Mouse (Mus musculus): ENCODE measurements around the gene Car12. TPM values are rescaled to one million over a fixed set of nuclear protein-coding genes. Genes with fewer than 3 reads are reported as not detected.

Gene Car12
- total and polyA plus RNA-seq, 3 experiments, result 16.4 to 38.0 (median 34.6) TPM

GRCm38 (mm10) chr9:66760991-66761390 lies 47.5 kb downstream of the Car12 start:
- Histone ChIP-seq H3K27ac (ENCODE audit: insufficient read depth, low read depth) (no peak overlapping the region), H3K9me3 (replicated peaks; ENCODE audit: low read length) (no peaks in the 10 kb centered on the region), H3K9ac (ENCODE audit: insufficient read depth, low read depth) (no peak overlapping the region), H3K4me1 (ENCODE audit: control insufficient read depth in 1 of 2, insufficient read depth in 2 of 2) (no peaks in the 10 kb centered on the region), H3K36me3 (replicated peaks in 1 of 2; ENCODE audit: control insufficient read depth in 1 of 2, insufficient read depth in 1 of 2, low read length in 1 of 2) (peaks cover 0 to 92% of the 10 kb centered on the region in 2 experiments), H3K79me2 (replicated peaks; ENCODE audit: control insufficient read depth, extremely low read depth, insufficient read depth, poor library complexity, severe bottlenecking) (no peaks in the 10 kb centered on the region), H3K27me3 (replicated peaks) (no peaks in the 10 kb centered on the region), H3K4me2 (ENCODE audit: insufficient read depth, low read depth, poor library complexity, severe bottlenecking) (no peak overlapping the region), H3K4me3 (replicated peaks in 1 of 3; ENCODE audit: low read depth in 2 of 3, low read length in 2 of 3, poor library complexity in 1 of 3) (no peak overlapping the region)
- TF ChIP-seq NRF1 (IDR thresholded peaks at IDR 0.05; ENCODE audit: low read depth, low read length), result no peak
- no peak for TF ChIP-seq MAX (IDR thresholded peaks at IDR 0.05; ENCODE audit: low read length)
- no peak for TF ChIP-seq HCFC1 (IDR thresholded peaks at IDR 0.05; ENCODE audit: low read depth, low read length)
- TF ChIP-seq IRF4 (IDR thresholded peaks at IDR 0.05; ENCODE audit: low read depth, low read length), result no peak
- TF ChIP-seq JUND (conservative IDR thresholded peaks at IDR 0.05; ENCODE audit: low read depth, low read length), result no peak
- TF ChIP-seq TCF12 (IDR thresholded peaks at IDR 0.05; ENCODE audit: low read depth, low read length), result no peak
- no peak for TF ChIP-seq JUN (IDR thresholded peaks at IDR 0.05; ENCODE audit: insufficient read depth, low read depth, low read length)
- no peak for TF ChIP-seq ZC3H11A (IDR thresholded peaks at IDR 0.05; ENCODE audit: low read depth, low read length)
- in situ Hi-C loops (cut with MboI; ENCODE audit: low pct_ligation_motif_present, low pct_unique_long_range_greater_than_20kb, low sequenced_read_pairs), result no loop called here
- no peak for DNase-seq (ENCODE audit: extremely low read depth)
- dilution Hi-C loops (cut with MboI; ENCODE audit: extremely low pct_ligation_motif_present, extremely low pct_unique_long_range_greater_than_20kb, low sequenced_read_pairs), result no loop called here

- no peak overlapping the region for H3K4me2 ChIP-seq (ENCODE audit: insufficient read depth, low read depth, poor library complexity, severe bottlenecking)
These were observed 55.2 kb downstream of the Car12 start for GRCm38 (mm10) chr9:66768721-66769120.

GRCm38 (mm10) chr9:66769275-66769674 lies 55.8 kb downstream of the Car12 start:
- dilution Hi-C loops (cut with MboI; ENCODE audit: extremely low pct_ligation_motif_present, extremely low pct_unique_long_range_greater_than_20kb, low sequenced_read_pairs) (no loop called here), in situ Hi-C loops (cut with MboI; ENCODE audit: low pct_ligation_motif_present, low pct_unique_long_range_greater_than_20kb, low sequenced_read_pairs) (no loop called here)
- Histone ChIP-seq H3K4me1 (ENCODE audit: control insufficient read depth in 1 of 2, insufficient read depth in 2 of 2) (no peaks in the 10 kb centered on the region), H3K9me3 (replicated peaks; ENCODE audit: low read length) (peaks cover 2% of the 10 kb centered on the region), H3K4me2 (ENCODE audit: insufficient read depth, low read depth, poor library complexity, severe bottlenecking) (no peak overlapping the region), H3K79me2 (replicated peaks; ENCODE audit: control insufficient read depth, extremely low read depth, insufficient read depth, poor library complexity, severe bottlenecking) (no peaks in the 10 kb centered on the region), H3K36me3 (replicated peaks in 1 of 2; ENCODE audit: control insufficient read depth in 1 of 2, insufficient read depth in 1 of 2, low read length in 1 of 2) (peaks cover 3 to 23% of the 10 kb centered on the region in 2 experiments), H3K9ac (ENCODE audit: insufficient read depth, low read depth) (no peak overlapping the region), H3K27me3 (replicated peaks) (no peaks in the 10 kb centered on the region), H3K4me3 (replicated peaks in 1 of 3; ENCODE audit: low read depth in 2 of 3, low read length in 2 of 3, poor library complexity in 1 of 3) (no peak overlapping the region), H3K27ac (ENCODE audit: insufficient read depth, low read depth) (no peak overlapping the region)
- DNase-seq (ENCODE audit: extremely low read depth), result no peak
- TF ChIP-seq NRF1 (IDR thresholded peaks at IDR 0.05; ENCODE audit: low read depth, low read length) (no peak), MEF2A (IDR thresholded peaks at IDR 0.05; ENCODE audit: borderline replicate concordance, low read depth, low read length) (no peak), MAZ (IDR thresholded peaks at IDR 0.05; ENCODE audit: low read depth, low read length) (no peak), RAD21 (IDR thresholded peaks at IDR 0.05; ENCODE audit: low read depth, low read length) (no peak), MAX (IDR thresholded peaks at IDR 0.05; ENCODE audit: low read length) (no peak), MYC (IDR thresholded peaks at IDR 0.05; ENCODE audit: low read depth, low read length) (no peak), TBP (conservative IDR thresholded peaks at IDR 0.05; ENCODE audit: low read depth, low read length) (no peak), E2F4 (IDR thresholded peaks at IDR 0.05; ENCODE audit: insufficient replicate concordance, low read depth, low read length) (no peak), ELF1 (IDR thresholded peaks at IDR 0.05; ENCODE audit: low read depth, low read length) (no peak), EP300 (IDR thresholded peaks at IDR 0.05; ENCODE audit: low read length) (no peak), GABPA (IDR thresholded peaks at IDR 0.05; ENCODE audit: insufficient replicate concordance, low read depth, low read length) (no peak), TCF12 (IDR thresholded peaks at IDR 0.05; ENCODE audit: low read depth, low read length) (no peak), JUN (IDR thresholded peaks at IDR 0.05; ENCODE audit: insufficient read depth, low read depth, low read length) (no peak), CHD2 (IDR thresholded peaks at IDR 0.05; ENCODE audit: low read length) (no peak), POLR2AphosphoS2 (IDR thresholded peaks at IDR 0.05; ENCODE audit: low read depth, low read length) (no peak), MXI1 (IDR thresholded peaks at IDR 0.05; ENCODE audit: low read depth, low read length) (no peak)

More at GRCm38 (mm10) chr9:66768721-66769120, 55.2 kb downstream of the Car12 start:
- peaks cover 2% of the 10 kb centered on the region for H3K9me3 ChIP-seq (replicated peaks; ENCODE audit: low read length)
- in situ Hi-C loops (cut with MboI; ENCODE audit: low pct_ligation_motif_present, low pct_unique_long_range_greater_than_20kb, low sequenced_read_pairs), result no loop called here
- no peaks in the 10 kb centered on the region for H3K79me2 ChIP-seq (replicated peaks; ENCODE audit: control insufficient read depth, extremely low read depth, insufficient read depth, poor library complexity, severe bottlenecking)
- H3K4me3 ChIP-seq (replicated peaks in 1 of 3; ENCODE audit: low read depth in 2 of 3, low read length in 2 of 3, poor library complexity in 1 of 3), result no peak overlapping the region
- no peaks in the 10 kb centered on the region for H3K27me3 ChIP-seq (replicated peaks)
- no peaks in the 10 kb centered on the region for H3K4me1 ChIP-seq (ENCODE audit: control insufficient read depth in 1 of 2, insufficient read depth in 2 of 2)
- dilution Hi-C loops (cut with MboI; ENCODE audit: extremely low pct_ligation_motif_present, extremely low pct_unique_long_range_greater_than_20kb, low sequenced_read_pairs), result no loop called here
- TF ChIP-seq CHD1 (IDR thresholded peaks at IDR 0.05; ENCODE audit: low read depth, low read length) (no peak), ELF1 (IDR thresholded peaks at IDR 0.05; ENCODE audit: low read depth, low read length) (no peak), TBP (conservative IDR thresholded peaks at IDR 0.05; ENCODE audit: low read depth, low read length) (no peak), POLR2A (IDR thresholded peaks at IDR 0.05; ENCODE audit: low read depth, low read length) (no peak), MYC (IDR thresholded peaks at IDR 0.05; ENCODE audit: low read depth, low read length) (no peak), HCFC1 (IDR thresholded peaks at IDR 0.05; ENCODE audit: low read depth, low read length) (no peak), ZC3H11A (IDR thresholded peaks at IDR 0.05; ENCODE audit: low read depth, low read length) (no peak), CTCF (conservative IDR thresholded peaks at IDR 0.05 in 1 of 2, IDR thresholded peaks at IDR 0.05 in 1 of 2; ENCODE audit: low read depth in 2 of 2, low read length in 2 of 2) (no peak), CHD2 (IDR thresholded peaks at IDR 0.05; ENCODE audit: low read length) (no peak)
- no peak overlapping the region for H3K9ac ChIP-seq (ENCODE audit: insufficient read depth, low read depth)
- no peak overlapping the region for H3K27ac ChIP-seq (ENCODE audit: insufficient read depth, low read depth)
- no peak for DNase-seq (ENCODE audit: extremely low read depth)
- peaks cover 3 to 27% of the 10 kb centered on the region in 2 experiments for H3K36me3 ChIP-seq (replicated peaks in 1 of 2; ENCODE audit: control insufficient read depth in 1 of 2, insufficient read depth in 1 of 2, low read length in 1 of 2)
